Mouse (Mus musculus): ENCODE measurements at regions not wholly inside any gene's neighbourhood (a gene's known extent, or its start where the extent isn't known, plus 50 kb on each side); places are given as distances from the start of the nearest gene placed in this dataset.

- Histone ChIP-seq H3K27ac (no peak overlapping the region), H3K79me2 (ENCODE audit: inconsistent target) (no peaks in the 10 kb centered on the region)
- WGBS (ENCODE audit: missing documents), result 60% methylated on average over 14 of the region's 14 CpGs
These were observed 257.9 kb upstream of the Daam1 start for GRCm38 (mm10) chr12:71572833-71573446.

GRCm38 (mm10) chr12:71573456-71573855 lies 257.4 kb upstream of the Daam1 start:
- H3K79me2 ChIP-seq (ENCODE audit: inconsistent target), result no peaks in the 10 kb centered on the region
- H3K36me3 ChIP-seq (ENCODE audit: inconsistent target), result no peaks in the 10 kb centered on the region
- no peak overlapping the region for H3K4me3 ChIP-seq (ENCODE audit: inconsistent target)
- H3K27ac ChIP-seq, result no peak overlapping the region
- 89% methylated on average over 8 of the region's 8 CpGs for WGBS (ENCODE audit: missing documents)

More at GRCm38 (mm10) chr12:71572833-71573446, 257.9 kb upstream of the Daam1 start:
- no peak overlapping the region for H3K4me3 ChIP-seq (ENCODE audit: inconsistent target)
- H3K36me3 ChIP-seq (ENCODE audit: inconsistent target), result no peaks in the 10 kb centered on the region

- H3K36me3 ChIP-seq (ENCODE audit: inconsistent target), result no peaks in the 10 kb centered on the region
- no peak overlapping the region for H3K4me3 ChIP-seq (ENCODE audit: inconsistent target)
- H3K79me2 ChIP-seq (ENCODE audit: inconsistent target), result no peaks in the 10 kb centered on the region
- 91% methylated on average over 10 of the region's 10 CpGs for WGBS (ENCODE audit: missing documents)
- H3K27ac ChIP-seq, result no peak overlapping the region
These were observed 256.2 kb upstream of the Daam1 start for GRCm38 (mm10) chr12:71574685-71575084.

- 6% methylated on average over 9 of the region's 9 CpGs for WGBS (ENCODE audit: missing documents)
- Histone ChIP-seq H3K4me3 (ENCODE audit: inconsistent target) (peak overlapping the region; percentile 23), H3K79me2 (ENCODE audit: inconsistent target) (no peaks in the 10 kb centered on the region), H3K36me3 (ENCODE audit: inconsistent target) (no peaks in the 10 kb centered on the region), H3K27ac (no peak overlapping the region)
These were observed 253.5 kb upstream of the Daam1 start for GRCm38 (mm10) chr12:71577349-71577748.

GRCm38 (mm10) chr12:71578006-71578405 lies 252.9 kb upstream of the Daam1 start:
- H3K36me3 ChIP-seq (ENCODE audit: inconsistent target), result no peaks in the 10 kb centered on the region
- H3K79me2 ChIP-seq (ENCODE audit: inconsistent target), result no peaks in the 10 kb centered on the region
- 95% methylated on average over 9 of the region's 9 CpGs for WGBS (ENCODE audit: missing documents)
- H3K27ac ChIP-seq, result no peak overlapping the region
- no peak overlapping the region for H3K4me3 ChIP-seq (ENCODE audit: inconsistent target)

GRCm38 (mm10) chr12:71578912-71579311 lies 252.0 kb upstream of the Daam1 start:
- 89% methylated on average over 11 of the region's 11 CpGs for whole genome bisulfite sequencing (ENCODE audit: missing documents)

GRCm38 (mm10) chr12:71580532-71581290 lies 250.2 kb upstream of the Daam1 start:
- Histone ChIP-seq H3K79me2 (ENCODE audit: inconsistent target) (no peaks in the 10 kb centered on the region), H3K27ac (no peak overlapping the region), H3K36me3 (ENCODE audit: inconsistent target) (no peaks in the 10 kb centered on the region), H3K4me3 (ENCODE audit: inconsistent target) (no peak overlapping the region)
- WGBS (ENCODE audit: missing documents), result 89% methylated on average over 12 of the region's 12 CpGs

More at GRCm38 (mm10) chr12:71578912-71579311, 252.0 kb upstream of the Daam1 start:
- Histone ChIP-seq H3K27ac (no peak overlapping the region), H3K36me3 (ENCODE audit: inconsistent target) (no peaks in the 10 kb centered on the region), H3K79me2 (ENCODE audit: inconsistent target) (no peaks in the 10 kb centered on the region), H3K4me3 (ENCODE audit: inconsistent target) (no peak overlapping the region)

GRCm38 (mm10) chr12:71584618-71585017 lies 246.3 kb upstream of the Daam1 start:
- Histone ChIP-seq H3K4me3 (ENCODE audit: inconsistent target) (no peak overlapping the region), H3K27ac (no peak overlapping the region), H3K79me2 (ENCODE audit: inconsistent target) (no peaks in the 10 kb centered on the region), H3K36me3 (ENCODE audit: inconsistent target) (no peaks in the 10 kb centered on the region)
- 88% methylated on average over 7 of the region's 8 CpGs for WGBS (ENCODE audit: missing documents)

- 96% methylated on average over 9 of the region's 9 CpGs for WGBS (ENCODE audit: missing documents)
- Histone ChIP-seq H3K27ac (no peak overlapping the region), H3K4me3 (ENCODE audit: inconsistent target) (no peak overlapping the region), H3K79me2 (ENCODE audit: inconsistent target) (no peaks in the 10 kb centered on the region), H3K36me3 (ENCODE audit: inconsistent target) (no peaks in the 10 kb centered on the region)
These were observed 232.2 kb upstream of the Daam1 start for GRCm38 (mm10) chr12:71598641-71599040.

- Histone ChIP-seq H3K4me3 (ENCODE audit: inconsistent target) (no peak overlapping the region), H3K36me3 (ENCODE audit: inconsistent target) (no peaks in the 10 kb centered on the region), H3K79me2 (ENCODE audit: inconsistent target) (no peaks in the 10 kb centered on the region), H3K27ac (no peak overlapping the region)
- 75% methylated on average over 8 of the region's 8 CpGs for WGBS (ENCODE audit: missing documents)
These were observed 229.7 kb upstream of the Daam1 start for GRCm38 (mm10) chr12:71601091-71601690.

- no peak overlapping the region for H3K4me3 ChIP-seq (ENCODE audit: inconsistent target)
- H3K79me2 ChIP-seq (ENCODE audit: inconsistent target), result no peaks in the 10 kb centered on the region
- WGBS (ENCODE audit: missing documents), result 92% methylated on average over 10 of the region's 10 CpGs
- no peaks in the 10 kb centered on the region for H3K36me3 ChIP-seq (ENCODE audit: inconsistent target)
- no peak overlapping the region for H3K27ac ChIP-seq
These were observed 227.7 kb upstream of the Daam1 start for GRCm38 (mm10) chr12:71603136-71603535.

- no peaks in the 10 kb centered on the region for H3K79me2 ChIP-seq (ENCODE audit: inconsistent target)
- no peak overlapping the region for H3K4me3 ChIP-seq (ENCODE audit: inconsistent target)
- no peaks in the 10 kb centered on the region for H3K36me3 ChIP-seq (ENCODE audit: inconsistent target)
- WGBS (ENCODE audit: missing documents), result 71% methylated on average over 3 of the region's 3 CpGs
- H3K27ac ChIP-seq, result no peak overlapping the region
These were observed 224.5 kb upstream of the Daam1 start for GRCm38 (mm10) chr12:71606366-71606765.

GRCm38 (mm10) chr12:71607966-71608365 lies 222.9 kb upstream of the Daam1 start:
- no peaks in the 10 kb centered on the region for H3K79me2 ChIP-seq (ENCODE audit: inconsistent target)
- WGBS (ENCODE audit: missing documents), result 98% methylated on average over 4 of the region's 4 CpGs
- H3K27ac ChIP-seq, result no peak overlapping the region
- no peaks in the 10 kb centered on the region for H3K36me3 ChIP-seq (ENCODE audit: inconsistent target)
- H3K4me3 ChIP-seq (ENCODE audit: inconsistent target), result no peak overlapping the region

- no peak overlapping the region for H3K4me3 ChIP-seq (ENCODE audit: inconsistent target)
- 91% methylated on average over 8 of the region's 8 CpGs for WGBS (ENCODE audit: missing documents)
- H3K36me3 ChIP-seq (ENCODE audit: inconsistent target), result no peaks in the 10 kb centered on the region
- H3K79me2 ChIP-seq (ENCODE audit: inconsistent target), result no peaks in the 10 kb centered on the region
- no peak overlapping the region for H3K27ac ChIP-seq
These were observed 217.6 kb upstream of the Daam1 start for GRCm38 (mm10) chr12:71613326-71613725.

- no peak overlapping the region for H3K27ac ChIP-seq
- no peaks in the 10 kb centered on the region for H3K36me3 ChIP-seq (ENCODE audit: inconsistent target)
- H3K4me3 ChIP-seq (ENCODE audit: inconsistent target), result no peak overlapping the region
- 69% methylated on average over 2 of the region's 2 CpGs for WGBS (ENCODE audit: missing documents)
- H3K79me2 ChIP-seq (ENCODE audit: inconsistent target), result no peaks in the 10 kb centered on the region
These were observed 215.9 kb upstream of the Daam1 start for GRCm38 (mm10) chr12:71614945-71615344.

Measured in macrophage (primary cell).